Mouse (Mus musculus) retina, postnatal 1 day (tissue): Measurements from ENCODE around the gene Ccnl2.
"Not testable (repeated sequence)": the region's sequence is repeated elsewhere in the genome, so short reads cannot be mapped to it uniquely, and the experiment has no call there.

ENCODE experiments used
- DNase-seq: peaks from one replicate; pipeline ENCODE4 v3.0.0-alpha.2; 2012

The Ccnl2 gene

DNA sequence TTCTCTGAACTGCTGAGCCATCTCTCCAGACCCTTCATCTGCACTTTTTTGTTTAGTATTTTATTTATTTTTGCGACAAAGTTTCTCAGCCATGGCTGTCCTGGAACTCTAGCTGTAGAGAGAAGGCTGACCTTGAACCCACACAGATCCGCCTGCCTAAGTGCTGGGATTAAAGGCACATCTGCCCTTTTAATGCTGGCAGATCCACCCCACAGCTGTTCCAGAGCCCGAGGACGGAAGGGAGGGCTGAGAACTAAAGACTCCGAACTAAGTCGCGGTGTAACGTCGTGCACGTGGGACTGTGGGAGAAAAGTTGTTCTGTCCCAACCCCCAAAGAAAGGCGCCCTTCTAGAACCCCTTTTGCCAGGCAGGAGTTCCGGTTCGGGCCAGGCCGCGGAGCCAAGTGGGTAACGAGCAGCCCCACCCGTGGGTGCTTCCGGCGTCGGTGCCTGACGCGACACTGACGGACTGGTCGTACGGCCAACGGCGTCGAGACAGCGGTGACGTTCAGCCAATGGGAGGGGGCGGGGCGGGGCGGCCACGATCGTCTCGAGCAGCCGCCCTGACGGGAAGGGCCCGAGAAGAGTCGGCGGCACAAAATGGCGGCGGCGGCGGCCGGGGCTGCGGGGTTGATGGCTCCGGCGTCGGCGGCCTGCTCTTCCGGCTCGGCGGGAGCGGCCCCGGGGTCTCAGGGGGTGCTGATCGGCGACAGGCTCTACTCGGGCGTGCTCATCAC, at the start of gene Ccnl2:
Gene Ccnl2 (plus strand): TSS at position 561 of the 736 bp plus-strand sequence.
- peak; percentile 98 for DNase-seq

DNA sequence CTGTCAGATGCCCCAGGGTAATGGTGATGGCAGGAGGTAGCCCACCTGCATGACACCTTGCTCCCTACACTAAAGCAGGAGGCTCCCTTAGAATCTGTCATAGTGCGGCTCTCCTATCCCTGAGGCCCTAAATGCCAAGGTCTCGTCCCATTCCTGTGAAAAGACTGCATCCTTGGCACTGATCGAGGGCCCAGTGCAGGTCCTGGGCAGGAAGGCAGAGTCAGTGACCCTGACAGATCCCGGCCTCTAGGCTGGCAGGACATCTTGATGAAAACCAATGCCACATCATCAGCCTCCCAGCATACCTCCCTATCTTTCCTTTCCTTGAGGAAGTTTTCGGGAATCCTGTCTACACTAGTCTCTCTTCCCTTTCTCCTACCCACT, 42.8 kb upstream of the Ccnl2 start:
- DNase-seq: no peak

DNA sequence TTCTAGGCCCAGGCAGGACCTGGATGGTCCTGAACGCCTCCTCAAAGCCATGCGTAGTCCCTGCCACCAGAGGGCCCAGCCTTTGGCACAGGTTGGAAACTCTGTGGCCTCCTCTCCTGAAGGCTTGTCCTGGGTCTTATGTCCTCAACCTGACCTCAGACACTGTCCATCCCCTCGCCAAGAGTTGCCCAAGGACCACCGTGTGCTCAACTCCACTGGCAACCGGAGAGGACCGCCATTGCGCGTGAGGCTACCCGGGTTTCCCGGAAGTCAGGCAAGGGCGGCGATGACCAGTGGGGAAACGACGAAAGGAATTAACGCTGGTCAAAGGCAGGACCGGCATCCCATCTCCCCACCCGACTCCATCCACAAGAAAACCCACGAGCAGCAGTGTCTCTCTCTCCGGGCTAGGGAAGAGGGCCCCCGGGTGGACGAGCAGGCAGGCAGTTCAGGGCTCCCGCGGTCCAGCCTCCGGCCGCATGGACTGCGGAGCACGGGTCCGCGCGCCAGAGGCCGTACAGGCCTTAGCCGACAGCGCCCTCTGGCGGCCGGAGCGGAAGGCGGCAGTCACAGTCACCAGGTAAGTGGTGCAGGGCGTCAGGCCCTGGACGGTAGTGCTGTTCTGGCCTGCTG, 42.3 kb upstream of the Ccnl2 start:
- peak; percentile 90 for DNase-seq

DNA sequence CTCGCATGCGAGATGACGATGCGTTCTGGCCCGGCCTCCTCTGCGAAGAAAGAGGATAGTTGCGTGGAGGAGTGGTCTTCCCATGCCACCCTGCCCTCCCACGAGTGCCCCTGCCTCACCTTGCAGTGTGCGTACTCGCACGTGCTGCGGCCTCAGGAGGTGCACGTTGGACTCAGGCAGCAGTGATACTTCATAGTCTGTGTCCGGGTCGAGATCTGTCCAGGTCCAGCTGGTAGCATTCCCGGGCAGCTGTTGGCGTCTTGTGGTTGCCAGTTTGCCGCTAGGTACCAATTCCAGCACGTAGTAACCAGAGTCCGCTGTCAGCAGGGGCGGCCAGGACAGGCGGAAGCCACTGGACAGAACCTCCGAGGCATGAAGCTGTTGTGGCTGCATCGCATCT, 41.7 kb upstream of the Ccnl2 start:
- no peak for DNase-seq

DNA sequence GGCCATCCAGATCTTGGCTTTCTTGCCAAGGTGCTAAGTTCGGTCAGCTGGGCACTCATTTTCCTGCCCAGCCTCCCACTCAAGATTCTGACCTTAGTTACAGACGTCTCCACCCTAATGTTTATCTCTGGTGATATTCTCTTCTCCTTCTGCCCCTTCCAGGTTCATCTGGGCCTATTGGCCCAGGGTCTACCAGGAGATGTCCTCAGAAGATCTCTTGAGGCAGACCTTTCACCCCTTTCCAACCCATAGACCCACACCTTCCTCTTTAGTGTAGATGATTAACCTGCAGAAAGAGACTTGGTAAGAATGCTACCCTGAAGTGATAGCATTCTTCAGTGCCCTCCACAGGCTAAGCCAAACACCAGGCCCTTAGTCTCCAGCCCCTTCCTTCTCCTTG, 40.6 kb upstream of the Ccnl2 start:
- DNase-seq: no peak

DNA sequence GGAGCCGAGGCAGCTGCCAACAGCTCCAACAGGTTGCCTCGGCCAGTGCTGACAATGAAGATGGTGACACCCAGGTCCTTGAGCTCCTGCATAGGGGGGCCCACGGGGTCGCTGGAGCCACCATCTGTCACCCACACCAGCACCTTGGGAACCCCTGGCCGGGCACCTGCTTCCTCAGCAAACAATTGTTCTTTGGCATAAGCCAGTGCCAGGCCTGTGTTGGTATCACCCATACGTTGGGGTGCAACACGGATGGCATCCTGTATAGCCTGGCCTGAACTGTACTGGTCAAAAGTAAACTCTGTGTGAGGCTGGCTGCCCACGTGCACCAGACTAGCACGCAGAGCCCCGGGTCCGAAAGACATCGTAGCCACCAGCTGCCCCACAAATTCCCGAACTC, 39.5 kb upstream of the Ccnl2 start:
- DNase-seq: no peak

DNA sequence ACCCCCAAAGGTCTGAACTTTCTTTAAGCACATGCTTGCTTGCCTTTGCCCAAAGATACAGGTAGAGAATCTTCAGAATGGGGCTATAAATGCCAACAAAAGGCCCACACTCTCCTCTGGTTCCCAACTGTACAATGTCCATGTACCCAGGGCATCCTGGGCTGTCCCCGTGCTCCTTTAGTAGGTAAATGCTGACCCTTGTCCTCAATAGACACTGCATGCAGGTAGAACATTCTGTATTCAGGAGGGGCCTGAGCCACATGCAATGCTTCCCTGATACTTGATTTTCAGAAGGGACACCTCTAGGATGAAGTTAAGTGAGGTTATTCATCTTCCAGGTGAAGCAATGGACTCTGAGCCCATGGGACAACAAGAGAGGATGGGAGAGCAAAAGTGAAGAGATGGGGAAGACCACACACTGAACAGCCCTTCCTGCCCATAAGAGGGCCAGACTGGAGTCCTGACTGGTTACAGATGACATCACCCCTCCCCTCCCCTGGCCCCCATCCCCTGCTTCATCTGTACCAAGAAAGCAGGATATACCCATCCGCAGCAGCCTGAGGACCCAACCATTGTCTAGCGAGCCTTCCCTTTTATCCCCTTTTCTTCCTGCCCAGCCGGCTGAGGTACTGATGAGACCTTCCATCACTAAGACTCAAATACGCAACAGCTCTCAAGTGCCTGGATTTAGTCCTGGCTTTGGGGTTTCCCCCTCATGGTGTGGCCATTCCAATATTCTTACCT, 38.8 kb upstream of the Ccnl2 start:
- no peak for DNase-seq

DNA sequence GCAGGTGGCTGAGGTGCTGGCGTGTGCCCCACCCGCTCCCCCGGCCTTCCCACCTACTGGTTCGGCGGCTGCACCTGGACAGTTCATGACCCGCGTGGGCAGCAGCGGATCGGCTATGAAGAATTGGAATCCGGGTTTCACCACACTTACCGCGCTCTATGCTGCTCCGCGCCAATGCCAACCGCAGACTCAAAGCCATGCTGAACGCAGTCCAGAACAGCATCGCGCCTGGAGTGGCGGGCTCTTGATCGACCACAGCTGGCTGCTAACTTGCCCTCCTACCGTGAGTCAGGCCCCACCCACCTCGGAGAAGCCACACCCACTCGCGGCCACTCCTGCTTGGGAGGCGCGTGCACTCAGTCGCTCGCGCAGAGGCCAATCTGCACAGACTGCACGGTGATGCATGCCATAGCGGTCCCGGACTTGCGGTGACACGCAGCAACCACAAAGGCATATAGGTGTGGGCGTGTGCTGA, 38.0 kb upstream of the Ccnl2 start, which contains the start of gene Vwa1:
Gene Vwa1 (minus strand): TSS at position 419 of the 475 bp plus-strand sequence.
- DNase-seq: peak; percentile 87

DNA sequence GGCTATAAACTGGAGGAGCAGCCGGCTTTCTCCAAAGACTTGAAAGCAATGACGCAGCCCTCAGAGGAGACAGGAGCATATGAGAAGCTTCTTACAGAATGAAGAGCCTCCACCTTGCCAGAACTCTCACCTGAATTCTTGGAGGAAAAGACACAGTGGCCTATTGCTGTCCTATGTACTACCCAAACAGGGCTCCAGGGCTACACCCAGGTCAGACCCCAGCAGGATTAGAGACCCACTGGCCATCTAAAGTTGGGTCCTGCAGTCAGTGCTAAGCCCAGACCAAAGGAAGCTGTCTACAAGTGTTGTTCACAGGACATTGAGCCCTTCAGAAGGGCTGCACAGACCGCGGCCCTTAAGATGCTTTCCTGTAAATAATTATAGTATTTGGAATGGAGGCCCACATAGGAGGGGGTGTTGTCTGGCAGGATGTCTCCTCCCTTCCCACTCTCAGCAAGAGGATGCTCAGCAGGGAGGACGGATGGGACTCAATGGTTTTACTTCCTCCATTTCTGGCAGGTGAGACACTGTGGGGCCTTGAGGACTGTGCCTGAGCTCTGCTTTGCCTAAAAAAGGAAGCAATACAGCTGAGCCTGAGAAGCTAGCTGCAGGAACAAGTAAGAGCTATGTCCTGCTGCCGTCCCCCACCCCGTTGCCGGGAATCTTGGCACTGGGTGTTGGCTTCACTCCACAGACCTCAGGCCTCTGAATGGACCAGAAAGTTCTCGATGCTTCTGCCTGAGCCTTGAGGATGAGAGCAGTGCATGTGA, 37.1 kb upstream of the Ccnl2 start:
- DNase-seq: no peak

DNA sequence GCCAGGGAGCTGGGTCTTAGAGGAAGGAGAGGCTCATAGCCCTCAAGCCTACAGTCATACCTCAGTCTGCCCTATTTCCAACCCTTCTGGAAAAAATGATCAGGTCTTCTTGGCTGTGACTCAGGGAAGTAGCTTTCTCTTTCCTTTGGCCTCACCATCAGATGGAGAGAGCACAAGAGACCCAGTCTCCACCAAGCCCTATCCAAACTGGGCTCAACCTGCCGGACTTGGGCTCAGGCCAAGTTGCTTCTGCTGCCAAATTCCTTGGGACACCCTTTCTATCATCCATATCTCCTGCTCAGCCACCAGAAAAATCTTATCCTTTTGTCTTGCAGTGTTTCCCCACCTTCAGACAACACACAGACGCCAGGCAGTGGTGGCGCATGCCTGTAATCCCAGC, 36.4 kb upstream of the Ccnl2 start:
- DNase-seq: no peak

DNA sequence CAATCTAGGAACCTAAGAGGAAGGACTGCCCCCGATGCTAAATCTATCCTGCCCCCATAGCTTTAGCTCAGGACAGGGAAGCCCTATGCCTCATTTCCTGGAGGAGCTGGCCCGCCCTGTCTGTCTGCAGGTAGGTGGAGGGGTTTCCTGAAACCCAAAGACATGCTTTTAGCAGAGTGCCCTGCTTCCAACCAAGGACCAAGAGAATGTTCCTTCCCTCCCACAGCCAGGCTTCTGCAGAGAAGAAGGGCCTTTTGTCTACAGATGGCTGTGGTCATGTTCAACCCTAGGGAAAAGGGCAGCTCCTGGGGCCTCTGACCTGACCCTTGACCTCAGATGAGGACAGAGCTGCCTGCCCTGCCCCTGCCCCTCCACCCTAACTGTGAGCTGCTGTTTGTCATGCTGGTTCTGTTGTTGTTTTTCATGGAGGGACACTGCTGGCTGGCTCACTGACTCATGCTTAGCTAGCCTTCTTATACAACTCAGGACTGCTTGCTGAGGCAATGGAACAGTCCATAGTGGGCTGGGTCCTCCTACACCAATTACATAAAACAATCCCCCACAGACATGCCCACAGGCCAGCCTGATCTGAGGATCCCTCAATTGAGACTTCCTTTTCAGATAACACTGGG, 35.5 kb upstream of the Ccnl2 start:
- DNase-seq: no peak

DNA sequence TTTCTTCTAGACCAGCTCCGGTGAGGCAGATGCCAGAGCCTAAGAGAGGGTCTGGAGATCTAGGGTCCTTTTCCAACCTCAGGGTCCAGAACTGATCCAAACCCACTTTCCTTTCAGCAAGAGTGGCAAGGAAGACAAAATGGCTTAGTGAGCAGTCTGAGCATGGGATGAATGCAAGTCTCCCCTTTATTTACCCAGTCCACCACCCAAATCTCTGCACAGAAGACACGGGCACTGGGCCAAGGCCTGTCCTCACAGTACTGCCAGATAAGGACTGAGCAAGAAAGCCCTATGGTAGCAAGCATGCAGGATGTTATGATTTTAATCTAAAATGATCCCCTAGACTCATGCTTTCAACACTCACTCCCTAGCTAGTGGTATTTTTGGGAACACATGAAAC, 34.5 kb upstream of the Ccnl2 start:
- no peak for DNase-seq

DNA sequence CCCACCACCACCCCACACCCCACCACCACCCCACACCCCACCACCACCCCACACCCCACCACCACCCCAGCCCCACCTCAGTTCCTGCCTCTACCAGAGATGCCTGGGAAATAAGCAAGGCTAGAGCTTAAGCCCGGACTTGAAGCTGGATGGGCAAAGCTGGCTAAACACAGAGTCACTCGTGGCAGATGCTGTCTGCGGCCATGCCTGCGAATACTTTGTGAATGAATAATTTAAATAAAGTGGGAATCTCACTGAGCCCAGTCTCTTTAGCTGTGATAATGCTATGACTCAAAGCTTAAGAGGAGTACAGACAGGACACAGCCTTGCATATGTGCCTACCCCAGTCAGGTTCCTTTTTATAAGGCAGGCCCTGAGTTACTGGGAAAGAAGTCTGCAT, 32.8 kb upstream of the Ccnl2 start:
- no peak for DNase-seq

DNA sequence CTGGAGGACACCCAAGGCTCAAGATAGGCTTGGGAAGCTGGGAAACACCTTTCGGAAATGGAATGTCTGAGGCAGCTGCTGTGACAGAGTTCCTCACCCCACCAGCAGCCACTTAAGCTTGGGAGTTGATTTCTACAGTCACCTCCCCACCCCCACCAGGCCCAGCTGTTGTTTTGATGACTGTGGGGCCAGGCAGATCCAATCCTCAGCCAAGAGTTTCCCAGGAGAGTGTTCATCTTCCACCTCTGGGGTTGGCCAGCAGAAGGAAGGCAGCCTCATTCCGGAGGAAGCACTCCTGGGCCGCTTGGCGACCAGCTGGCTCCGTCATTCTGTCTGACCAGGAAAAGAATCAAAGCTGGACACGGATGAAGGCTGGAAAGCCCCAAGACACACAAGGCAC, 31.4 kb upstream of the Ccnl2 start:
- DNase-seq: peak; percentile 34

DNA sequence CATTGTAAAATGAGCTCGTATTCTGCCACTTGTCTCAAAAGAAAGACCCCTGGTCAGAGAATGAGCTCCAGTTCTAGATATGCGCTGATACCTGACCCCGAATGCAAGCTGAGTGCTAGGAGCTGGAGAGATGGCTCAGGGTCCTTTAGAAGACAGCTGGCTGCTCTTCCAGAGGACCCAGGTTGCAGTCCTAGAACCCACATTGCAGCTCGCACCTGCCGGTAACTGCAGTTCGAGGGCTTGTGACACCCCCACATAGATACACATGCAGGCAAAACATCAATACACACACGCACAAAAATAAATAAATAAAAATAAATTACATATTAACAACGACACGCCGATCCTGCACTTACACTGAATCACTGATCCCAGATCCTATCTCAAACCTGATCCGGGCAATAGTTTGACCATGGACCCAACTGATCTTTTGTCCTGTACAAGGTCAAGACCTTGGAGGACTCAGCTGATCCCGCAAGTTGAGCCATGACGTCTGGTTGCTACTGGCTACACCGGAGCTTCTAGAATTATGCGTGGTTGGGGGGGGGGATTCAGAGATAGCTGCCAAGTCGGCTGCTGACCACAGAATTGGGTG, 28.7 kb upstream of the Ccnl2 start:
- DNase-seq: no peak

DNA sequence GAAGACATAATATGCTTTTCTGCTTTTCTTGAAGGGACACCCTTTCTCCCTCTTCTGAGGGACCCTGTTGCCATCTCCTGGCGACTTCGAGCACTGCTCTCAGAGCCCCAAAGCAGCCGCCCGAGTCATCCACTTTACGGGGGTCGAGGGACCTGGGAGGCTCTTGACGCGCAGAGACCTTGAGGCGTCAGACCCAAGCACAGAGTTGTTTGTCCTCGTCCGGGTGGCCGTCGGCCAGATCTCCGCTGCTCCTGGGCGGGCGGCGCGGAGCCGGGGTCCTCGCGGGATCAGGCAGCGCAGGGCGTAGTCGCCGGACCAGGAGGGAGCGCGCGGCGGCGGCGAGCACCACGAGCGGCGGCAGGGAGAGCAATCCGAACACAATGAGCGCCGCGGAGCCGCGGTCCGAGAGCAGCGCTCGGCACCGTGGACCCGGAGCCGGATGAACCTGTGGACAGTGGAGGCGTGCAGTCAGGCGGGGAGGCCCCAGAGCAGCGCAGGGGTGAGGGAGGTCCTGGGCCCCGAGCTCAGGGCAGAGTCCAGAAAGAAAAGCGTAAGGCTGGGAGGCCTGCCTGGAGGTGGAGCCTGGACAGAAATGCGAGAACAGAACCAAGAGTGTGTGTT, 28.1 kb upstream of the Ccnl2 start:
- DNase-seq: peak; percentile 90

DNA sequence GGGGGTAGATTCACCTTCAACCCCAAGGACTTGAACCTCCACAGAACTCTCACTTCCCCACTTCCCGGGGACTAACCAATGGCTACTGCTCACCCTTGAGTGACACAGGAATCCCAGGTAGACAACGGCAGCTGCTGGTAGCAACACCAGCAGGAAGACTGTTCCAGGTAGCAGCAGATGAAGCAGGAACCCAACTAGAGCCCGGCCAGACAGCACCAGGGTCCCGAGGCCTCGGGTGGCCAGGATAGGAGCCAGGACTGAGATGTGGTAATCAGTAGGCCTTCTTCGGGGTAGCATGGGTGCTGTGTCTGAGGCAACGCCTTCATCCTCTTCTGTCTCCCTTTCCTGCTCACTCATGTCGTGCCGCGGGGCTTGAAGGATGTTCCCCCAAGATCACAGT, 27.0 kb upstream of the Ccnl2 start:
- DNase-seq: no peak

DNA sequence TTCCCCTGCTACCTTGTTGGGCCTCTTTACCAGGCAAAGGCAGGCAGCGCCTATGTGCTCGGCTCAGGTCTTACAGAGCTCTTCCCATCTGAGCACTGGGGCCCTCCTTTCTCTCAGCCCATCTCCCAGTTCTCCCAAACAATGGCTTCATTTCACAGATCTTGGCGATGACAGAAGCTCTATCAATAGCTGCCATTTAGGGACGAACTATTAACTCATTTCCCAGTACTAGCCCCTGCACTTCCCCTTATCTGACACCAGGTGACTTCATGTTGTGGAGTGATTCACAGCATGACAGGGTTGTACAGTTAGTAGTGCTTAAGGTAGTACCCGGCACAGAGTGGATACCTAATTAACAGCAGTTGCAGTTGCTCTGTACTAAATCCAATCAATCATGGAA, 26.5 kb upstream of the Ccnl2 start, which contains the start of gene Tmem88b:
Gene Tmem88b (minus strand): TSS at position 56 of the 400 bp plus-strand sequence.
- DNase-seq: no peak

DNA sequence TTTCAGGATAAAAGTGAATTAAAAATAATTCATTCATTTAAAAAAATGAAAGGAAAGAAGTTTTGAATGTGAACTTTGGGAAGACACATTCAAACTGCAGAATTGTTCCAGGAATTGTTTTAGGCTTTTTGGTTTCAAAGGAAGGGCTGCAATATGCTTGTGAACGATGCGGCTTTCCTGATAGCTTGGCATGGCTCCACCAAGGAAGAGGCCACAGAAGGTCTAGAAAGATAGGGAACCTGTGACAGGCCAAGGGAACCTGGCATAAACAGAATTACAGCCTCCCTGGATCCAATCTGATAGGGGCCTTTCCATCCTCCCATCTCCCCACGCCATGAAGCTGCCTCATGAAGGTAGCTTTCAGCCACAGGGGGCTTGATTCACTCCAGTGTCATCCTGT, 24.0 kb upstream of the Ccnl2 start:
- DNase-seq: no peak

DNA sequence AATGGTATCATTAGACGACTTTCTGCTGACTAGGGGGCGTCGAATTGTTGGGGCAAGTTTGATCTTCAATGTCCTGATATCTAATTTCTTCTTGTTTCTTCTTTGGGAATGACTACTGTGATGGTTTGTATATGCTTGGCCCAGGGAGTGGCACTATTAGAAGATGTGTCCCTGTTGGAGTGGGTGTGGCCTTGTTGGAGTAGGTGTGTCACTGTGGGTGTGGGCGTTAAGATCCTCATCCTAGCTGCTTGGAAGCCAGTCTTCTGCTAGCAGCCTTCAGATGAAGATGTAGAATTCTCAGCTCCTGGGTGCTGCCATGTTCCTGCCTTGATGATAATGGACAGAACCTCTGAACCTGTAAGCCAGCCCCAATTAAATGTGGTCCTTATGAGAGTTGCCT, 23.5 kb upstream of the Ccnl2 start:
- not testable (repeated sequence) for DNase-seq

DNA sequence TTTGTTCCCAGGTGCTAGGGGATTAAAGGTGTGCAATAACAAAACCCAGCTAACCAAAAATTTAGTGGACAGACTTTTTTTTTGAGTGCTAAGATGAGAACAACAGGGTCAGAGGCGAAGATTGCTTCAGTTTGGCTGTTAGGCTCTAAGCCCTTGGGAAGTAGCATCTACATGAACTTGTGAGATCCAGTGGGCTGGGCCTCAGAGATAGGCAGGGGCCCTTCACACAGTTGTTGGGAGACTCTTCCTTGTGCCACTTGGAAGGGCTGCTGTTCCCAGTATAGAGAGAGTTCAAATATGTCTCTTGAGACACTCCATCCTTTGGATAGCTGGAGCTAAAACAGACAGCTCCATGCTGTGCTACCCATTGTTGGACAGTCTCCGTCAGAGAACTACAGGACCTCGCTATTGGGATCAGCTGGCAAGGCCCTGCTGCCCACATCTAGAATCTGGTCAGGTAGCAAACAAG, 22.2 kb upstream of the Ccnl2 start, which contains the start of gene Ankrd65:
Gene Ankrd65 (plus strand): TSS at position 419 of the 469 bp plus-strand sequence.
- no peak for DNase-seq
